ENCODE assay signal across 17 mouse cellular contexts in genomic region chr5:43054586-43054985, GRCm38 (mm10).
DNase-seq lines count a peak whose midpoint lies in the region; ATAC-seq and TF ChIP-seq lines count a peak whose summit lies in the region.
"Had no signal": no experiment of that assay in that cellular context is flagged by ENCODE, and none has a peak within 500 bp of the region (broad histone marks: within the 10 kb centered on the region; RNA-seq: fewer than 3 reads in every experiment).

No protein-coding gene starts in this region.

- ATAC-seq in midbrain, embryonic 11.5 days (ENCODE audit: low FRiP score): no peak
- ATAC-seq in midbrain, embryonic 14.5 days (ENCODE audit: low FRiP score, low TSS enrichment): no peak
- ATAC-seq: activated CD4-positive, CD25-positive, alpha-beta regulatory T cell, adult 4 months; CD4-positive, CD25-positive, alpha-beta regulatory T cell, adult 4 months; Patski had no signal

- no peak overlapping the region for H3K4me3 ChIP-seq in heart, adult 2 months
- no peak overlapping the region for H3K4me3 ChIP-seq in midbrain, embryonic 11.5 days (ENCODE audit: low read depth, low read length)
- no peak overlapping the region for H3K4me3 ChIP-seq in midbrain, embryonic 14.5 days (replicated peaks; ENCODE audit: low read depth, low read length)

- no peak overlapping the region for H3K9ac ChIP-seq in heart, adult 2 months (ENCODE audit: low read depth, low read length)
- no peak overlapping the region for H3K9ac ChIP-seq in midbrain, embryonic 11.5 days (ENCODE audit: low read length)
- no peak overlapping the region for H3K9ac ChIP-seq in midbrain, embryonic 14.5 days (replicated peaks; ENCODE audit: low read length)

- 95% methylated on average over 8 of the region's 8 CpGs for WGBS in heart, adult 2 months
- WGBS in midbrain, embryonic 11.5 days: 91% methylated on average over 8 of the region's 8 CpGs
- WGBS in midbrain, embryonic 14.5 days: 93% methylated on average over 8 of the region's 8 CpGs

- DNase-seq in heart, adult 11 months: peak; percentile 54
- DNase-seq in heart, adult 2 months: no peak
- DNase-seq in midbrain, embryonic 11.5 days (ENCODE audit: low spot score, missing footprints): peak; percentile 64
- DNase-seq in midbrain, embryonic 14.5 days: no peak
- DNase-seq: adrenal gland, adult 2 months; adrenal gland, adult 8-10 months; adrenal gland, postnatal 10 days; adrenal gland, postnatal 14 days; adrenal gland, postnatal 25 days; B cell, adult 2 months; cerebellum, adult 11 months; cerebellum, adult 11-12 months had no signal

- no peak overlapping the region for H3K4me2 ChIP-seq in midbrain, embryonic 11.5 days
- H3K4me2 ChIP-seq in midbrain, embryonic 14.5 days (ENCODE audit: low read length): no peak overlapping the region

- no peak for TF ChIP-seq CTCF in heart, adult 2 months (IDR thresholded peaks at IDR 0.05)

- no peaks in the 10 kb centered on the region for H3K27me3 ChIP-seq in heart, adult 2 months (ENCODE audit: control insufficient read depth, insufficient read depth, low read length)
- H3K27me3 ChIP-seq in midbrain, embryonic 11.5 days (ENCODE audit: control insufficient read depth, insufficient read depth, low read length): no peaks in the 10 kb centered on the region
- no peaks in the 10 kb centered on the region for H3K27me3 ChIP-seq in midbrain, embryonic 14.5 days (ENCODE audit: control insufficient read depth, insufficient read depth, low read length)
- H3K27me3 ChIP-seq: CH12.LX, Patski had no signal

- no peaks in the 10 kb centered on the region for H3K79me2 ChIP-seq in heart, adult 2 months (replicated peaks; ENCODE audit: control insufficient read depth, insufficient read depth, low read length)

- intact Hi-C loops in heart, adult 2 months (cut with DNase I): loop anchor here (2.0 to 10.0 kb wide), 2 partner anchors 26 to 180 kb away; partner anchors contain the start of gene Cpeb2

- H3K36me3 ChIP-seq in heart, adult 2 months (ENCODE audit: control insufficient read depth, insufficient read depth, low read length): no peaks in the 10 kb centered on the region
- H3K36me3 ChIP-seq in midbrain, embryonic 11.5 days (ENCODE audit: control insufficient read depth, insufficient read depth, low read length): no peaks in the 10 kb centered on the region
- no peaks in the 10 kb centered on the region for H3K36me3 ChIP-seq in midbrain, embryonic 14.5 days (ENCODE audit: control insufficient read depth, insufficient read depth, low read length)
- H3K36me3 ChIP-seq: G1E had no signal

- TF ChIP-seq EP300 in heart, adult 2 months (IDR thresholded peaks at IDR 0.05; ENCODE audit: insufficient read depth, low read depth, low read length): no peak

- peaks cover 2% of the 10 kb centered on the region for H3K4me1 ChIP-seq in heart, adult 2 months (ENCODE audit: control insufficient read depth, insufficient read depth, low read length)
- H3K4me1 ChIP-seq in midbrain, embryonic 11.5 days (ENCODE audit: control insufficient read depth, insufficient read depth, low read length): no peaks in the 10 kb centered on the region
- H3K4me1 ChIP-seq in midbrain, embryonic 14.5 days (ENCODE audit: control insufficient read depth, insufficient read depth, low read length): no peaks in the 10 kb centered on the region

- no peaks in the 10 kb centered on the region for H3K9me3 ChIP-seq in midbrain, embryonic 11.5 days (ENCODE audit: control insufficient read depth, low read length)
- H3K9me3 ChIP-seq in midbrain, embryonic 14.5 days (ENCODE audit: control insufficient read depth, low read length): no peaks in the 10 kb centered on the region
- H3K9me3 ChIP-seq: G1E had no signal

- TF ChIP-seq POLR2A in heart, adult 2 months (IDR thresholded peaks at IDR 0.05; ENCODE audit: insufficient read depth, low read depth, low read length): no peak

- no peak overlapping the region for H3K27ac ChIP-seq in heart, adult 2 months
- no peak overlapping the region for H3K27ac ChIP-seq in midbrain, embryonic 11.5 days (ENCODE audit: low read depth, low read length)
- no peak overlapping the region for H3K27ac ChIP-seq in midbrain, embryonic 14.5 days (replicated peaks; ENCODE audit: low read depth, low read length)

Comparison
In these comparisons a context has a peak if more than half of its experiments do, and no peak if none do; other contexts are left out.
1. DNase-seq: peak in heart, adult 11 months (single experiment) and midbrain, embryonic 11.5 days (single experiment); none in heart, adult 2 months (0 of 2) and midbrain, embryonic 14.5 days (single experiment).